Mouse (Mus musculus): ENCODE results near the gene Ssbp4.

GRCm38 (mm10) chr8:70574302-70574701 lies 34.4 kb downstream of the Ssbp4 start:
- TF ChIP-seq EP300 (IDR thresholded peaks at IDR 0.05; ENCODE audit: low read depth) (no peak), CTCF (IDR thresholded peaks at IDR 0.05; ENCODE audit: low read depth) (no peak)
